Mouse (Mus musculus) ES-Bruce4 (cell line): ENCODE results near the gene Chmp6.

ENCODE experiments used
- CTCF ChIP-seq: IDR thresholded peaks from one replicate; pipeline ENCODE4 v1.8.1; 2011; ENCODE audit warnings: low read depth, low read length
- EP300 ChIP-seq: IDR thresholded peaks from 2 replicates; pipeline ENCODE4 v1.6.1; 2011; ENCODE audit warnings: low read depth, low read length; ENCODE audit not compliant: insufficient read depth
- POLR2A ChIP-seq: IDR thresholded peaks from one replicate; pipeline ENCODE4 v1.8.1; 2011; ENCODE audit warnings: low read length; ENCODE audit not compliant: insufficient read depth

DNA sequence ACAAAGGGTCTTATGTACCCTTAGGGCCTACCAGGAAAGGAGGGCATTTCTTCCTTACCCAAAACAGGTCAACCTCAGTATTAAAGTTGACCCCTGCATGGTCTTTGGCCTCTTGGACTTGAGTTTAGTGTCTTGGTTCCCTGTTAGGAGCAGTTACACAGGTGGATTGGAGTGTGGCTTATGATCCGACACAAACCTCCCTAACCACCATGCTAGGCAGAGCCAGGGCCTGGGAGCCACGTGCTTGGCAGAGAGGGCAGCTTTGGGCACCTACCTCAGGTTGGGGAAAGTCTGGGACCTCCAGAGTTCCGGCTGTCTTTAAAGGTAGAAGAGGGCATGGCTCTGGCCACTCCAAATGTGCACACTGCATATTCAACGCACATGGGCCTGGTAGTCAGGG, 6.2 kb downstream of the Chmp6 start:
- TF ChIP-seq CTCF (no peak), POLR2A (no peak), EP300 (no peak)
